Mouse (Mus musculus) right cerebral cortex, postnatal 10 days (tissue): Measurements from ENCODE around the gene Cdh1.
A peak's percentile ranks its signal among the peaks of the same experiment; 100 is the strongest.
"Not testable (repeated sequence)": the region's sequence is repeated elsewhere in the genome, so short reads cannot be mapped to it uniquely, and the experiment has no call there.

Experiments
- DNase-seq, 2 experiments: peaks; one replicate each; pipeline ENCODE4 v3.0.0; 2021; ENCODE audit warnings: low spot score in 2 of 2

The Cdh1 gene

GRCm38 (mm10) chr8:106603131-106603819, at the start of gene Cdh1:
Cdh1 (plus strand) TSS chr8:106603351.
- DNase-seq, result peak; percentile 30 to 35

GRCm38 (mm10) chr8:106554011-106554410, 49.1 kb upstream of the Cdh1 start:
- DNase-seq, result no peak

GRCm38 (mm10) chr8:106556068-106556645, 47.0 kb upstream of the Cdh1 start:
- no peak for DNase-seq

- DNase-seq, result no peak
These were observed 43.3 kb upstream of the Cdh1 start for GRCm38 (mm10) chr8:106559844-106560243.

- DNase-seq, result peak in 1 of 2 experiments; percentile 33
These were observed 41.9 kb upstream of the Cdh1 start for GRCm38 (mm10) chr8:106561097-106561865.

- peak; percentile 23 to 26 for DNase-seq
These were observed 39.4 kb upstream of the Cdh1 start for GRCm38 (mm10) chr8:106563691-106564182.

- no peak for DNase-seq
These were observed 34.1 kb upstream of the Cdh1 start for GRCm38 (mm10) chr8:106569006-106569405.

- DNase-seq, result no peak
These were observed 32.8 kb upstream of the Cdh1 start for GRCm38 (mm10) chr8:106570386-106570785.

- DNase-seq, result no peak
These were observed 31.5 kb upstream of the Cdh1 start for GRCm38 (mm10) chr8:106571551-106572172.

- DNase-seq, result not testable (repeated sequence)
These were observed 31.0 kb upstream of the Cdh1 start for GRCm38 (mm10) chr8:106572175-106572574.

- not testable (repeated sequence) for DNase-seq
These were observed 30.0 kb upstream of the Cdh1 start, which contains the start of gene Gm10073 for GRCm38 (mm10) chr8:106573168-106573567. Gm10073 (minus strand) TSS chr8:106573461.

- DNase-seq, result no peak
These were observed 28.9 kb upstream of the Cdh1 start for GRCm38 (mm10) chr8:106574283-106574682.

GRCm38 (mm10) chr8:106576849-106577555, 26.1 kb upstream of the Cdh1 start:
- DNase-seq, result no peak

GRCm38 (mm10) chr8:106579510-106579909, 23.6 kb upstream of the Cdh1 start:
- DNase-seq, result no peak

GRCm38 (mm10) chr8:106581344-106582088, 21.6 kb upstream of the Cdh1 start:
- no peak for DNase-seq

- DNase-seq, result no peak
These were observed 18.0 kb upstream of the Cdh1 start for GRCm38 (mm10) chr8:106584942-106585670.

GRCm38 (mm10) chr8:106585671-106586037, 17.5 kb upstream of the Cdh1 start:
- no peak for DNase-seq

- DNase-seq, result no peak
These were observed 16.3 kb upstream of the Cdh1 start for GRCm38 (mm10) chr8:106586896-106587295.

- no peak for DNase-seq
These were observed 14.4 kb upstream of the Cdh1 start for GRCm38 (mm10) chr8:106588443-106589431.
